Mouse (Mus musculus) c-Kit-negative CD71-positive TER-119-positive erythroid progenitor cells, embryonic 14.5 days (primary cell): ENCODE results near the gene Adtrp.

Source experiments
- DNase-seq: peaks from one replicate; pipeline ENCODE4 v3.0.0-alpha.2; 2013; ENCODE audit warnings: low read depth, low spot score

Gene Adtrp

GRCm38 (mm10) chr13:41828296-41828754, 19.2 kb downstream of the Adtrp start:
- DNase-seq = no peak

- no peak for DNase-seq
These were observed 19.9 kb downstream of the Adtrp start for GRCm38 (mm10) chr13:41827581-41827980.

DNA sequence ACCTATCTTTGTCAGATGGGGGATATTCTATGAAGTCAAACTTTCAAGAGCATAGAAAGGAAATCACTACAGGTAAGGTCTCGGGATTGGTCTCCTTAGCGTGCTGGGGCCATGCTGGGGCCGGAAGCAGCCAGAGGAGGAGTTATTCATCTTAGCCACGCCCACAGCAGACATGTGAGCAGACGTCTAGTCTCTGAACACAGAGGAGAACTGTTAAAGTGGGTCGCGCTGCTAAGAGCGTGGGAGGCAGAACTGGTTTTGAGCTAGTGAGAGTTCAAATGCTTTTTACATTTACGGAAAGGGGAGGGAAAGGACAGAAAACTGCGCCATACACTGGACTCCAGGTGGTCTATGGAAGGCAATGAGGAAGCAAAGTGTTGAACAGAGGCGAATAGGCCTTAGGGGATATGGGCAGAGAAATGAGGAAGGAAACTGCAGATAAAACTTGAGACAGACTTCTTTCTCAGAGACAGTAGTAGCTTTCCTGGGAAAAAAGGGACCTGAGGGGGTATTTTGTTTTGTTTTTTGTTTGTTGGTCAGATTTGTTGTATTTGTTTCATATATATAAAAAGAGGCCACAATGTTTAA, 22.0 kb downstream of the Adtrp start:
- no peak for DNase-seq

DNA sequence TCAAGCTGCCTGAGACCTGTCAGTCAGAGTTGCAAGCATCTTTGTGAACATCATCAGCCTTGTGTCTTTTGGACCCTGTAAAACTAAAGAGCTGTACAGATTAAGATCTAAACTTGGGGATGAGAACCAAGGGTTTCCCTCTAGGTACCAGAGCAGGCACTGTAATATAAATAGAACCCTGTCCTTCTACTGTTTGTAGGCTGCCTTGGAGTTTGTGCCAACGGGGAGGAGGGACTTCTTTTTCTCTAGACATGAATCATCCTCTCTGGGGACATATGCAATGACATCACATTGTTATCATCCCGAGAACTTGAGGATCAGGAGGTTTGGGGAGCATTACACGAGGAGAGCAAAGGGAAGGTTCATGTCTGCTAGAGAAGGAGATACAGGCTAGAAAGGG, 24.4 kb downstream of the Adtrp start:
- no peak for DNase-seq

- DNase-seq = no peak
These were observed 24.9 kb downstream of the Adtrp start for GRCm38 (mm10) chr13:41822617-41823016.

GRCm38 (mm10) chr13:41822091-41822490, 25.4 kb downstream of the Adtrp start:
- no peak for DNase-seq

GRCm38 (mm10) chr13:41820947-41821346, 26.5 kb downstream of the Adtrp start:
- no peak for DNase-seq

- no peak for DNase-seq
These were observed 27.6 kb downstream of the Adtrp start for GRCm38 (mm10) chr13:41819918-41820317.

GRCm38 (mm10) chr13:41819484-41819883, 28.0 kb downstream of the Adtrp start:
- DNase-seq = no peak

DNA sequence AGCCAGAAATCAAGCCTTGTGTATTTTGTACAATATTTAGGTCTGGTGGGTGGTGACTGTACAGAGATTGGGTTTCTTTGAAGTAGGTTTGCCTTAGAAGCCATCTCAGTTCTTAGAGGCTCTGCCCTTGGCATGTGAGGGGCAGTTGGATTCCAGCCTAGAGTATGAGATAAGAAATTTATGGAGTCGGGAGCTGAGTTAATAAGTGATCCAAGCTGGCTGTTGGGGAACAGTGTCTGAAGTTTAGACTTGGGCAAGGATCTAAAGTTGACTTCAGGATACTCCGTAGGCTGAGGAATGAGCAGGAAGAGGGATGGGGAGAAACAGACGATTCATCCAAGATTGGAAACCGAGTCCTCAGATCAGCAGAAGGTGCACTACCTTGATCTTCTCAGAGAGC, 29.9 kb downstream of the Adtrp start:
- no peak for DNase-seq

- DNase-seq = no peak
These were observed 30.8 kb downstream of the Adtrp start for GRCm38 (mm10) chr13:41816643-41817042.

- DNase-seq = no peak
These were observed 36.7 kb downstream of the Adtrp start for GRCm38 (mm10) chr13:41810776-41811175.

DNA sequence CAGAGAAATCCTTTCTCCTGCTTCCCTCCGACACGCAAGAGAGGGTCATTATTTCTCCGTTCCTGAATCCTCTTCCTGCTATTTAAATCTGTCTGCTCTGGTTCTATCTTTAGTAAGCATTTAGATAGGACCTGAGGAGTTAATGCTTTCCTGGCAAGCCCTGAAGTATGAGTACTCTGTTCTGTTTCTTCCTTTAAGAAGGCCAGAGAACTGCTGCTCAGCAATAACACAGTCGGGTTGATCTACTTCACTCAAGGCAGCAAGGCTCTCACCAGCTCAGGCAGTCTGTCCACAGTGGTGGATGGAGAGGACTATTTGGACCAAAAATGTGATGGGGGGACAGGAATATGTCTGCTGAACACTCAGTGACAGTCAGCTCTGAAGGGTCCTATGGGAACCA, 39.7 kb downstream of the Adtrp start:
- DNase-seq = no peak

GRCm38 (mm10) chr13:41807300-41807699, 40.2 kb downstream of the Adtrp start:
- no peak for DNase-seq

DNA sequence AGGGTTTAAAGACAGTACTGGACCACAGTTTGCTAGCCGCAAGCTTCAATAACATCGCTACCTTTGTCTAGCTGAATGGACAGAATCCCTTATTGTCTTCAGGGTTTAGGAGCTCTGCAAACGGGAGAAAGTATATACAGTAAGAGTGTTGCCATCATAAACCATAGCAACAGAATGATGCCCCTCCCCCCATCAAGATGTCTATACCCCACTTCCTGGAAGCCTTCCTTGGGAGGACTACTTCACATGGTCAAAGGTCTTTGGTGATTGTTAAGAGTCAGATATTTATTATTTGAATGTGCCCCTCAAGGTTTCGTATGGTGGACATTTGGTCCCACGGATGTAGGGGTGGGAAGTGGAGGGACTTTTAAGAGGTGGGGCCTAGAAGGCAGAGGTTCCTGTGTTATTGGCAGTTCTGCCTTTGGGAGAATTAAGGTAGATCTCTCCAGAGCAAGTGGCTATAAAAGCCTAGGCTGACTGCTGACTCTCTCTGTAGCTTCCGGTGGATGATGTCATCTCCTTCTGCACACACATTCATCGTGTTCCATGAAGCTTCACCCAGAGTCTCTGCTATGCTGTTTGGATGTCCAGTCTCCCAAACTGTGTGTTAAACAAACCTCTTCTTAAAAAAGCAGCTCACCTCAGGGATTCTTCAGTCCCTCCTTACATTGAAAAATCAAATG, 42.2 kb downstream of the Adtrp start:
- no peak for DNase-seq

DNA sequence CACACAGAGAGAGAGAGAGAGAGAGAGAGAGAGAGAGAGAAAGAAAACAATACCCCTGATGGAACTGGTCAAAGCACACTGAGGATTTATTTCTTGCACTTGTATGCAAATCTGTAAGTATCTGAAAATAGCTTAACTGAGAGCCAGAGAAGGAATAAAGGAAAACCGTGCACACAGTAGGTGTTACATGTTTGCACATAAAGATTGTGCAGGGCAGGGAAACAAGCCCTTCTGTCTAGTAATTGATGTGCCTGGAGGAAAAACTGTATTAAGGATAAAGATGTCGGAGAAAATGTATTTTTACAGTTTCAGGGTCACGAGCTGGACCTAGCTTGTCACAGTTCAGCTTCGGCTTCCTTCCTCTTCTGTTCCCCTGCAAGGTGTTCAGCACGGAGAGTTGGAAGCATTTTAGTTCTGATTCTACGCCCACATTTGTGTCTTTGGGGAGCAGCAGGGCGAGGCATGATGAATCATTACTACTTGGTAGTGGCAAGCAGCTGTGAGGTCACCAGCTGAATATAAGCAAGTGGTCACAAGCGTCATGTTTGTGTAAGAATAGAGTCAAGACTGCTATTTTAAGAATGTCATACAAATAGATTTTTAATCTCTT, 43.7 kb downstream of the Adtrp start:
- DNase-seq = no peak

GRCm38 (mm10) chr13:41801177-41801636, 46.3 kb downstream of the Adtrp start:
- DNase-seq = no peak

DNA sequence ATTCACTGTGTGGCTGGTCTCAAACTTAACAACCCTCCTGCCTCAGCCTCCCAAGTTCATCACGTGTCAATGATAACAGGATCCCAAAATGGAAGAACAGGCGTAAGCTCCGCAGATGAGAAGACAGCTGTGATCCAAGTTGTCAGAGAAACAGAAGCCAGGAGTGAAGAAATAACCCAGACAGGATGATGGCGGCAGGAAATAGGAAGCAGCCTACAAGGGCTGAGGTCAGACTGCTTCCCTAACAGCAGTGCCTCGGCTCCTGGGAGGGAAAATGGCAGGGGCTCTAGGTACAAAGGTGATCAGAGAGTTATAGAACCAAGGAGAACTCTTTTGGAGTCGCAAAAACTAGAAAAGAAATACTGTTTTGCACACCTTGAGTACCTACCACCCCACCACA, 54.6 kb downstream of the Adtrp start:
- no peak for DNase-seq

GRCm38 (mm10) chr13:41787863-41788536, 59.5 kb downstream of the Adtrp start:
- no peak for DNase-seq

DNA sequence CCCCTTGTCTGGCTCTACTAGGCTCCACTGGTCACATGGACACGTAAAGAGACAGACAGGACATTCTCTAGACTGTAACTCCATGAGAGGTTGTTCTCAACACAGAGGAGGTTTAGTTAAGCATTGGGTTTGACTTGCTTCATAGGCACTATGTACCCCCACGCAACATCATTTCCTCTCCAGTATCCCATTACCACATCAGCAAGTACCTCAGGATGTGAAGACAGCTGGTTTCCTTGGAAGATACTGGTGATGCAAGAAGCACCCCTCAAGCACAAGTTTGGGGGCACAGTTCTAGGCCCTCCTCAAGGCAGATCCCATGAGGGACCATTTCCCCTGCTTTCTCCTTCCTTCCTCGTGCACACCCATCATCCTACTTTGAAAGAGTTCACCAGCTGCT, 60.8 kb downstream of the Adtrp start:
- DNase-seq = no peak

DNA sequence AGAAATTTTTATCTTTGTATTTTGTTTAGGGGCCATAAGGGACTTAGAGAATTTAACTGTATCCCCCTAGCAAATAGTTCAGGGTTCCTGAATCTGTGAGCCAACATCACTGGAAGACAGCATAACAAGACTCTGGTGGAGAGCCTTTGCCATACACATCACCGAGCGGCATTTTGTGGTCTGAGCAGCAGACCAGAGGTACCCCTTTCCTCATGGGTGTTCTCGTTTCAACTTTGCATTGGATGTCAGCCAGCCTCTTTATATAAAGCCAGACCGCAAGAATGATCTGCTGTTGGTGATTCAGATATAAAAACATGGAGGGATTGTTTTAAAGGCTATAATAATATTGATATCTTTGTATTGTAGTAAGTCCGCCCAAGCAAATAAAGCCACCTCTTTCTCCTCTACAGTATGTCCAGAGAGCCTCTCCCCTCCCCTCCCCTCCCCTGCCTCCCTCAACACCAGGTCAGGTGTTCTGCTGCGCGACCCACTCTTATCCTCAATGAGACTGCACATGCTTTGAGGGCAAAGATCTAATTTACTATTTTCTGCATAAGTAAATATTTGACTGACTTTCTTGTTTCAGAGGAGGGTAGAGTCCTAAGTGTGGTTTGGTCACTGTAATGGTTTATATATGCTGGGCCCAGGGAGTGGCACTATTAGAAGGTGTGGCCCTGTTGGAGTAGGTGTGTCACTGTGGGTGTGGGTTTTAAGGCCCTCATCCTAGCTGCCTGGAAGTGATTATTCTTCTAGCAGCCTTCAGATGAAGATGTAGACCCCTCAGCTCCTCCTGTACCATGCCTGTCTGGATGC, 62.4 kb downstream of the Adtrp start:
- no peak for DNase-seq

- no peak for DNase-seq
These were observed 67.2 kb downstream of the Adtrp start for GRCm38 (mm10) chr13:41780296-41780695.
